Mouse (Mus musculus): ENCODE results near the gene Syncrip. TPM values are rescaled to one million over a fixed set of nuclear protein-coding genes. Genes with fewer than 3 reads are reported as not detected.
A peak's percentile ranks its signal among the peaks of the same experiment; 100 is the strongest.
"Not testable (repeated sequence)": the region's sequence is repeated elsewhere in the genome, so short reads cannot be mapped to it uniquely, and the experiment has no call there.

Syncrip gene
- polyA plus RNA-seq, 1 experiment from 2014 or later, result 51.7 TPM

DNA sequence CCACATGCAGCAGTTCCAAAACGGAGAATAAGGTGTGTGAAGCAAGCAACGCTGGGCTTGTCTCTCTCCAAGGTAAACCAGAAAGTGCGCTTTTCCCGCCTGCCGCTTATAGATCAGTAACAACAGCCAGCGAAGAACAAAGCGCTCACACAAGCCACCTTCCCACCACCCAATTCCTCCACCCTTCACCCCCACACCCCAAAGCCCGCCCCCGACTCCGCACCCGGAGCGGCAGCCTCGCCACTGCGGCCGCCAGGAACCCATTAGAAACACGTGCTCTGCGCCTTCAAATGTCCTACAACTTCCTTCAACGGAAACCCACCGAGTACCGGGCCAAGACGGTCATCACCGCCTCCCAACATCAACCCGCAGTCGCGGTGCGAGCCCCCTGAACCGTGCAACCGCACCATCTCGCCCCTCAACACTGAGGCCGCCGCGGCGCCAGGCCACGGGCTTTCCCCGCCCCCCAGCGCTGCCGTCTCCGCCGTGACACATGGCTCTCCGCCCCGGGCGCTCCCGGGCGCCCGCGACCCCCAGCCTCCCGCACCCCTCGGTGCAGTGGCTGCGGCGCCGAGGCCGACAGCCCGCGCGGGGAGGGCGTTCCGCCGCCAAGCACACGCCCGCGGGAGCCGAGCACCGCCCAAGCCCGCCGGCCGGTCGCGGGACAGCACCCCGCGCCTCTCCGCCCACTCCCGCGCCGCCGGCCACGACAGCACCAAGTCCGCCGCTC, 1.1 kb downstream of the Syncrip start:
- DNase-seq (ENCODE audit: low spot score), result peak; percentile 58
- Histone ChIP-seq H3K4me3 (ENCODE audit: low read depth, low read length) (peak overlapping the region; percentile 94), H3K4me1 (replicated peaks; ENCODE audit: control insufficient read depth, insufficient read depth) (0 out of 2 replicates have a peak, but pooled peaks cover 2% of the 10 kb centered on the region), H3K9me3 (ENCODE audit: control insufficient read depth, low read length) (no peaks in the 10 kb centered on the region), H3K27ac (replicated peaks) (peak overlapping the region; percentile 98), H3K27me3 (ENCODE audit: control insufficient read depth, insufficient read depth, low read length) (no peaks in the 10 kb centered on the region), H3K9ac (ENCODE audit: low read length) (peak overlapping the region; percentile 93), H3K36me3 (ENCODE audit: control insufficient read depth, insufficient read depth, low read length) (peaks cover 4% of the 10 kb centered on the region; the same call in 1 of the 2 replicates), H3K4me2 (replicated peaks; ENCODE audit: low read depth) (peak overlapping the region; percentile 89)
- TF ChIP-seq EP300 (optimal IDR thresholded peaks at IDR 0.05) (no peak), CTCF (IDR thresholded peaks at IDR 0.05; ENCODE audit: low read depth) (no peak)
- under 1% methylated on average over 59 of the region's 78 CpGs for WGBS
- peak; percentile 11 for ATAC-seq (ENCODE audit: low FRiP score, low TSS enrichment)

DNA sequence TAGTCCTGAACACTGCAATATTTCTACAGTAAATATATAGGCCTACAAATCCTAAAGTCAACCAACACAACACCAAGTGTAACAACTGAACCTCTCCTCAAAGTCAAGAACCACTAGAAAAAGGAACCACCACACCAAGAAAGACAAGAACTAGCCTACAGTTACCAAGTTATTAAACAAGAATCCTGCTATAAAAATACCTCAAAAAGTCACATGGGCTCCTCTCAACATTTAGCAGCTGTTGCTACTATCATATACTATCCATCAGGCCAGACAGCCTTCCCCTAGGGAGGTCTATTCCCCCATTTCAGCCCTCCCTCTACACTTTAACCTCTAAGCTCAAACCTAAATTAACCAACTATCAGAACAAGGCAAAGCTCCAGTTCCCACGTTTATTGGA, 2.3 kb downstream of the Syncrip start:
- no peaks in the 10 kb centered on the region for H3K9me3 ChIP-seq (ENCODE audit: control insufficient read depth, low read length)
- no peak for DNase-seq (ENCODE audit: low spot score)
- 3% methylated on average over 1 of the region's 1 CpGs for WGBS
- peaks cover 4% of the 10 kb centered on the region for H3K36me3 ChIP-seq (ENCODE audit: control insufficient read depth, insufficient read depth, low read length)
- peak overlapping the region; percentile 93; the same call in 1 of the 2 replicates for H3K9ac ChIP-seq (ENCODE audit: low read length)
- peak overlapping the region; percentile 94 for H3K4me3 ChIP-seq (ENCODE audit: low read depth, low read length)
- H3K27ac ChIP-seq (replicated peaks), result no peak overlapping the region
- peak overlapping the region; percentile 89 for H3K4me2 ChIP-seq (replicated peaks; ENCODE audit: low read depth)
- no peak for TF ChIP-seq EP300 (optimal IDR thresholded peaks at IDR 0.05)
- no peak for TF ChIP-seq CTCF (IDR thresholded peaks at IDR 0.05; ENCODE audit: low read depth)
- H3K27me3 ChIP-seq (ENCODE audit: control insufficient read depth, insufficient read depth, low read length), result no peaks in the 10 kb centered on the region
- 0 out of 2 replicates have a peak, but pooled peaks cover 2% of the 10 kb centered on the region for H3K4me1 ChIP-seq (replicated peaks; ENCODE audit: control insufficient read depth, insufficient read depth)
- no peak for ATAC-seq (ENCODE audit: low FRiP score, low TSS enrichment)

DNA sequence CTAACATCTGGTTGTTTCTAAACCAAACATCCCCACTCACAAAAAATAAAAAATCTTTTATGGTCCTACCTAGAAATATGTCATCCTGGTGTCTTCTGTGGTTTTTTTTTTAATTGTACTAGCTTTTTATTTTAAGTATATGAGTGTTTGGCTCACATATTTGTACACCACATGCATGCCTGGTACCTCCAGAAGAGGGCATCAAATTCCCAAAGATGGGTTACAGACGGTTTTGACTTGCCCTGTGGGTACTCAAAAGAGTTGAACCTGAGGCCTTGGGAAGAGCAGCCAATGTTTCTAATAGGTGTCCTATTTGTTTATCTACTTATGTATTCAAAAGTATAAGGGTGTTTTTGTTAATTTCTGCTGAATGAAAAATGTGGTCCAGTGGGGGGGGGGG, 6.2 kb downstream of the Syncrip start:
- Histone ChIP-seq H3K27me3 (ENCODE audit: control insufficient read depth, insufficient read depth, low read length) (no peaks in the 10 kb centered on the region), H3K9me3 (ENCODE audit: control insufficient read depth, low read length) (no peaks in the 10 kb centered on the region), H3K27ac (replicated peaks) (no peak overlapping the region), H3K4me2 (replicated peaks; ENCODE audit: low read depth) (no peak overlapping the region), H3K36me3 (ENCODE audit: control insufficient read depth, insufficient read depth, low read length) (peaks cover 19% of the 10 kb centered on the region), H3K4me1 (replicated peaks; ENCODE audit: control insufficient read depth, insufficient read depth) (0 out of 2 replicates have a peak, but pooled peaks cover 2% of the 10 kb centered on the region), H3K4me3 (ENCODE audit: low read depth, low read length) (no peak overlapping the region), H3K9ac (ENCODE audit: low read length) (no peak overlapping the region)
- no peak for ATAC-seq (ENCODE audit: low FRiP score, low TSS enrichment)
- WGBS, result 32% methylated on average over 1 of the region's 1 CpGs
- TF ChIP-seq EP300 (optimal IDR thresholded peaks at IDR 0.05), result no peak
- TF ChIP-seq CTCF (IDR thresholded peaks at IDR 0.05; ENCODE audit: low read depth), result peak; percentile 49
- no peak for DNase-seq (ENCODE audit: low spot score)

DNA sequence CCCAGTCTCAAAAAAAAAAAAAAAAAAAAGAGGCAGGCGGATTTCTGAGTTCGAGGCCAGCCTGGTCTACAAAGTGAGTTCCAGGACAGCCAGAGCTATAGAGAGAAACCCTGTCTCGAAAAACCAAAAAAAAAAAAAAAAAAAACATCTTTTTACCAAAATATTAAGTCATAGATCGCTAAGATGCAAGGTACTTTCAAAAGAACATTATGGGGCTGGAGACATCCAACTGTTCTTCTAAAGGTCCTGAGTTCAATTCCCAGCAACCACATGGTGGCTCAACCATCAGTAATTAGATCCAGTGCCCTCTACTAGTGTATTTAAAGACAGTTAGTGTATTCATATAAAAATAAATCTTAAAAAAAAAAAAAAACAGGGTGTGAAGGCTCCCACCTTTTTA, 21.4 kb downstream of the Syncrip start:
- peaks cover 16% of the 10 kb centered on the region for H3K36me3 ChIP-seq (ENCODE audit: control insufficient read depth, insufficient read depth, low read length)
- H3K9me3 ChIP-seq (ENCODE audit: control insufficient read depth, low read length); H3K4me1 ChIP-seq (replicated peaks; ENCODE audit: control insufficient read depth, insufficient read depth); H3K9ac ChIP-seq (ENCODE audit: low read length); H3K4me3 ChIP-seq (ENCODE audit: low read depth, low read length); DNase-seq (ENCODE audit: low spot score); H3K4me2 ChIP-seq (replicated peaks; ENCODE audit: low read depth); H3K27me3 ChIP-seq (ENCODE audit: control insufficient read depth, insufficient read depth, low read length); H3K27ac ChIP-seq (replicated peaks); ATAC-seq (ENCODE audit: low FRiP score, low TSS enrichment): not testable (repeated sequence)
- 85% methylated on average over 2 of the region's 4 CpGs for WGBS

DNA sequence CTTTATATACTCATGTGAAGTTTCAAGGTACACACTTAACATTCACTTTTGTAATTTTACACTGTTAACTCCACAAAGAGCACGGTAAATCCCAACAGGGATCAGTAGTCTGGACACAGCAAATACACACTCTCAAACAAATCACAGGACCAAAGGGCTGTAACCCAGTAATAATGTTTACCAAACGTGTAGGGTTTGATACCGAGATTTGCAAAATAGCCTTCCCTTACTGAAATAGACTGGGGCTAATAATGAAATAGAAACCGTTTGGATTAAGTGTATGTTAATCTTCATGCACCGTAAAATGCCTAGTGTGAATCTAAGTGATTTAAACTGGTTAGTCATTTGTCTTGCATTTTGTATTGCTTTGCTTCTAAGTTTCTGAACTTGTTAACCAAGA, 42.4 kb downstream of the Syncrip start:
- Histone ChIP-seq H3K4me3 (ENCODE audit: low read depth, low read length) (no peak overlapping the region), H3K4me1 (replicated peaks; ENCODE audit: control insufficient read depth, insufficient read depth) (no peaks in the 10 kb centered on the region), H3K4me2 (replicated peaks; ENCODE audit: low read depth) (no peak overlapping the region), H3K9me3 (ENCODE audit: control insufficient read depth, low read length) (no peaks in the 10 kb centered on the region), H3K27me3 (ENCODE audit: control insufficient read depth, insufficient read depth, low read length) (no peaks in the 10 kb centered on the region), H3K9ac (ENCODE audit: low read length) (no peak overlapping the region), H3K27ac (replicated peaks) (no peak overlapping the region), H3K36me3 (ENCODE audit: control insufficient read depth, insufficient read depth, low read length) (no peaks in the 10 kb centered on the region; the same call in 1 of the 2 replicates)
- TF ChIP-seq EP300 (optimal IDR thresholded peaks at IDR 0.05), result no peak
- TF ChIP-seq CTCF (IDR thresholded peaks at IDR 0.05; ENCODE audit: low read depth), result no peak
- ATAC-seq (ENCODE audit: low FRiP score, low TSS enrichment) (no peak), DNase-seq (ENCODE audit: low spot score) (no peak)
- 10% methylated on average over 5 of the region's 5 CpGs for WGBS

DNA sequence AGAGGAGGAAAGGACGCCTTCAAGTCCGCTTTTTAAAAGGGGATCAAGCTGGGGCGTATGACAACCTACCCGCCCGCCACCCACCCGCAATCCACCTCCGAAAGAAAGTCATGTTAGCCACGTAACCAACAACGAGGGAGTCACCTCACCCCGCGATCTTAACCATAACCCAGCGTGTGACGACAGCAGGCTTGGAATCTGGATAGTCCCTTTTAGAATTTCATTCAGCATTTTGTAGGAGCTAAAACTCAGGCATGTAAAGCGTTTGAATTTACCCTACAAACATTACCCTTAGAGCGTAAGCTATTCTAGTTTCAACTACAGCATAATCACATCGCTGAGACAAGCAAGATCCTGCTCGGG, 43.2 kb downstream of the Syncrip start:
- 0% methylated on average over 17 of the region's 17 CpGs for WGBS
- no peak for TF ChIP-seq CTCF (IDR thresholded peaks at IDR 0.05; ENCODE audit: low read depth)
- DNase-seq (ENCODE audit: low spot score), result no peak
- Histone ChIP-seq H3K9ac (ENCODE audit: low read length) (peak overlapping the region; percentile 82), H3K4me1 (replicated peaks; ENCODE audit: control insufficient read depth, insufficient read depth) (no peaks in the 10 kb centered on the region), H3K27ac (replicated peaks) (peak overlapping the region; percentile 95), H3K9me3 (ENCODE audit: control insufficient read depth, low read length) (no peaks in the 10 kb centered on the region), H3K36me3 (ENCODE audit: control insufficient read depth, insufficient read depth, low read length) (no peaks in the 10 kb centered on the region), H3K27me3 (ENCODE audit: control insufficient read depth, insufficient read depth, low read length) (no peaks in the 10 kb centered on the region), H3K4me2 (replicated peaks; ENCODE audit: low read depth) (peak overlapping the region; percentile 92), H3K4me3 (ENCODE audit: low read depth, low read length) (peak overlapping the region; percentile 93)
- ATAC-seq (ENCODE audit: low FRiP score, low TSS enrichment), result peak; percentile 68; the same call in 1 of the 2 replicates
